Mouse (Mus musculus) thymus, adult 2 months (tissue): ENCODE data around the gene Lyar. TPM values are rescaled to one million over a fixed set of nuclear protein-coding genes. Genes with fewer than 3 reads are reported as not detected.

Experiments
- DNase-seq: peaks from one replicate; pipeline ENCODE4 v3.0.0; 2021
- H3K27ac ChIP-seq: fragments of 200-500 bp; 2 replicates; pipeline ENCODE4 v1.5.1; 2012; ENCODE audit warnings: low read length, control low read depth; ENCODE audit not compliant: control insufficient read depth, insufficient read depth
- H3K27me3 ChIP-seq: fragments of 200-500 bp; 2 replicates; pipeline ENCODE4 v1.6.1; 2012; ENCODE audit warnings: mild to moderate bottlenecking, low read length, moderate library complexity, mixed read lengths; ENCODE audit not compliant: control insufficient read depth, insufficient read depth
- H3K36me3 ChIP-seq: fragments of 200-500 bp; 2 replicates; pipeline ENCODE4 v1.6.1; 2012; ENCODE audit warnings: mild to moderate bottlenecking, low read length, moderate library complexity; ENCODE audit not compliant: control insufficient read depth, insufficient read depth
- H3K4me1 ChIP-seq: fragments of 200-500 bp; replicated peaks from 2 replicates; pipeline ENCODE4 v1.6.1; 2012; ENCODE audit warnings: low read length; ENCODE audit not compliant: control insufficient read depth, insufficient read depth
- H3K4me3 ChIP-seq: fragments of 200-500 bp; 2 replicates; pipeline ENCODE4 v1.5.1; 2012; ENCODE audit warnings: mild to moderate bottlenecking, low read length, control low read depth, moderate library complexity; ENCODE audit not compliant: control insufficient read depth, insufficient read depth
- CTCF ChIP-seq: fragments of 200-500 bp; IDR thresholded peaks from 2 replicates; pipeline ENCODE4 v1.5.1; 2012; ENCODE audit warnings: mild to moderate bottlenecking, control low read depth, low read length, moderate library complexity, borderline replicate concordance; ENCODE audit not compliant: control insufficient read depth, poor library complexity, insufficient read depth; ENCODE audit errors: extremely low read depth
- POLR2A ChIP-seq: fragments of 200-500 bp; IDR thresholded peaks from 2 replicates; pipeline ENCODE4 v1.6.1; 2012; ENCODE audit warnings: mild to moderate bottlenecking, low read length, control low read depth, moderate library complexity; ENCODE audit not compliant: control insufficient read depth, poor library complexity, insufficient read depth; ENCODE audit errors: extremely low read depth
- WGBS: fragments of 180-500 bp; shearing (Covaris S2); methylation state at CpG from one replicate; pipeline ENCODE4 v1.1.7; 2018; 5-methylcytosine and 5-hydroxymethylcytosine counted together
- polyA plus RNA-seq: library from polyadenylated mRNA; depleted of rRNA; stranded (reverse); fragments of >200 nt; gene quantifications from 2 replicates; pipeline ENCODE4 v1.2.3, GENCODE M21; 2012; rRNA removed

The Lyar gene
- polyA plus RNA-seq, 1 experiment: 8.1 TPM

GRCm38 (mm10) chr5:38277936-38278600, 57.8 kb downstream of the Lyar start:
- Histone ChIP-seq H3K36me3 (no peaks in the 10 kb centered on the region), H3K27me3 (peaks cover 13% of the 10 kb centered on the region; the same call in 1 of the 2 replicates), H3K4me1 (no peaks in the 10 kb centered on the region), H3K27ac (no peak overlapping the region), H3K4me3 (no peak overlapping the region)
- WGBS: 32% methylated on average over 12 of the region's 12 CpGs
- no peak for TF ChIP-seq CTCF
- no peak for TF ChIP-seq POLR2A
- DNase-seq: no peak

GRCm38 (mm10) chr5:38280075-38280474, 59.8 kb downstream of the Lyar start:
- 15% methylated on average over 1 of the region's 1 CpGs for WGBS
- DNase-seq: no peak
- no peaks in the 10 kb centered on the region for H3K4me1 ChIP-seq
- TF ChIP-seq POLR2A (no peak), CTCF (no peak)
- no peaks in the 10 kb centered on the region for H3K36me3 ChIP-seq
- peaks cover 13% of the 10 kb centered on the region; the same call in 1 of the 2 replicates for H3K27me3 ChIP-seq
- no peak overlapping the region for H3K4me3 ChIP-seq
- no peak overlapping the region for H3K27ac ChIP-seq

Other genes with a start within 250 kb of the Lyar start
- 14.1 and 21.2 TPM in 2 replicates for gene Stx18, start 181.7 kb upstream of the Lyar start, polyA plus RNA-seq
- gene Nsg1, start 60.6 kb upstream of the Lyar start, polyA plus RNA-seq: 4.3 and 5.8 TPM in 2 replicates
- gene Zbtb49, start within 50 bp of the Lyar start, polyA plus RNA-seq: 35.2 and 38.9 TPM in 2 replicates
- gene Tmem128, start 39.7 kb downstream of the Lyar start, polyA plus RNA-seq: 43.8 and 57.1 TPM in 2 replicates
- gene Otop1, start 55.5 kb downstream of the Lyar start, polyA plus RNA-seq: 2.2 and 5.9 TPM in 2 replicates
- gene Drd5, start 98.9 kb downstream of the Lyar start, polyA plus RNA-seq: 0.06 and 0.12 TPM in 2 replicates